Mouse (Mus musculus) v-Abl transformed pro-B cells (cell line): ENCODE data around the gene Trp53rka.
"Not testable (repeated sequence)": the region's sequence is repeated elsewhere in the genome, so short reads cannot be mapped to it uniquely, and the experiment has no call there.

Experiments used
- in situ Hi-C, 2 experiments: fragments of 400-800 bp; cut with MboI; formaldehyde crosslinking; loops; one replicate each; pipeline ENCODE4 v1.15.1; 2025; ENCODE audit not compliant: unreplicated experiment in 2 of 2

The Trp53rka gene

DNA sequence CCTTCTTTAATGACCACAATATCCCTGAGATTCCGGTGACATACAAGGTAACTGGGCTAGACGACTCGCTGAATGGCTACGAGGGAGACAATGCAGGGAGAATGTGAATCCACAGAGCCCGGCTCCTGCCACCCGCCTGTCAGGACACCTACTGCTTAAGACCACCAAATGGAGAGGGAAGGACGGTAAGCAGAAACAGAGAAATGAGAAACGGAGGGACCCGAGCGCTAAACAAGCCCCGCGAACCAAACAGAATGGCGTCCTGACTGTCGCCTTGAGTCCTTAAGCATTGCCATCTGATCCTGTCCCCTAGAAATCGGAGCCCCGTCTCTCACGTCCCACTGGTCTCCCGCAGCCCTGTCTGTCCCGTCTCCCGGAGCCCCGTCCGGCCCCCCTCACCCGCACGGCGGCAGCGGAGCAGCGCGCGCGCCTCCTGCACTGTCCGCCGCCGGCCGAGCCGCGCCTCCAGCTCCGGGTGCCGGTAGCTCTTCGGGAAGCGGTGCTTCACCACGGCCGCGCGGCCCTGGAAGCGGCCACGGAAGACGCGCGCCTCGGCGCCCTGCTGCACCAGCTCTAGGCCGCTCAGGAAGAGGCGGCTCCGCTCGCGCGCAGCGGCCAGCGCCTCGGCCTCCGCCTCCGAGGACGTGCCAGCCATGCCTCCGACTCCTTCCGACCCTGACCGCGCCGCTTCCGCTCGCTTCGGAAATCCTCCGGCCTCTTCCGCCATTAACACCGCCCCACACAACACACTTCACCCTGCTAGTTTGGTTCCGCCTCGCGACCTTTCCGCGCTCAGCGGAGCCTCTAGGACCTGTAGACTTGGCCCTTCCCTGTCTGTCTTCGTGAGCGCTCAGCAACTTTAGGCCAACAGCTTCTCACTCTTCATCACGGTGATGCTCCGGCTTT is at the start of gene Trp53rka:
Gene Trp53rka (minus strand): TSS at position 677 of the 906 bp plus-strand sequence.
- in situ Hi-C loops, result loop anchor here in 1 of 2 experiments (25.0 kb wide), 1 partner anchor 531 kb away; the partner anchor contains the start of gene Slc12a5

DNA sequence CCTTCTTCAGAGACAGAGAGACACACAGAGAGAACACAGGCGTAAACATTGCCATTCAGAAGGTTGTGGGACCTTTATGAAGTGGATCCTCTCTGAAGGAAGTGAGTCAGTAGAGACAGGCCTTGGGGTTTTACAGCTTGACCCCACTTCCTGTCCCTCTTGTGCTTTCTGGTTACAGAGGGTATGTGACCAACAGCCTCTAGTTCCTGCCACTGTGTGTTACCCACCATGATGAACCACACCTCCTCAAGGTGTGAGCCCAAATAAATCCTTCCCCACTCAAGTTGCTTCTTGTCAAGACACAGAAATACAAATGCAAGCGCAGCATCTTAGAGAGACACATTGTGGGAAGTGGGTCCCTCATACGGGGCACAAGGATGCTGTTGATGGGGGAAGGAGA is 47.9 kb upstream of the Trp53rka start:
- in situ Hi-C loops, result loop anchor here (25.0 kb wide), 2 partner anchors 171 to 546 kb away; no protein-coding TSS in a partner anchor

DNA sequence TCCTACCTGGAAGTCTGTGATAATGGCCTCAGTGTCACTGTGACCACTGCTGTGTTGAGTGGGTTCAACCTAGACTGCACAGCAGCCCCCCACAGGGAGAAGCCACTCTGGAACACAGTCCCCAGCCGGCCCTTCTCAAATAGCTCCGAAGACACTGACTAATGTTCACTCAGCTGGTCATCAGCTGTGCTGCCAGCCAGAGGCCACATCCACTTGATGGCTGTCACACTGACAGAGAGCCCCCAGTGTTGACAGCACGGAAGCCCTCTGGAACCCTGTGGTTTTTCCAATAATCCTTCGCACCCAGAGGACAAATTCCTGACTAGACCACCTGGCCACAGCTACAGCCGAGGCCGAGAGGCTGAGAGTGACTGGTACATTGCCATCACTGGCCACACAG is 40.7 kb upstream of the Trp53rka start:
- in situ Hi-C loops, result loop anchor here (25.0 kb wide), 2 partner anchors 179 to 554 kb away; no protein-coding TSS in a partner anchor

DNA sequence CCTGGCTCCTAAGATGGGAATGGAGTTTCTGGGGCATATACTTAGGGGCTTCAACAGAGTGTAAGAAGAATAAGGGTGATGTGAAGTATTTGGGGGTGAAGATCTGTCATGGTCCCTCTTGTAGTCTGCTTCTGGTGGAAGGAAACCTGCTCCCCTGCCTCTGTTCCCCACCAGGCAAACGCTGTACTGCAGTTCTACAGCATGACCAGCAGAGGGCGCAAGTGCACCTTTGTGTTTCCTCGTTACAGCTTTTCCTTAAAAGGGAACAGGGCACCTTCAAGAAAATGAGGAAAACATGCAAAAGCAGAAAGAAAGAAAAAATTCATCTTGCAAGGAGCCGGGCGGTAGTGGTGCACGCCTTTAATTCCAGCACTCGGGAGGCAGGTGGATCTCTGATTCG is 36.0 kb upstream of the Trp53rka start:
- in situ Hi-C loops, result loop anchor here (10.0 to 25.0 kb wide), 4 partner anchors 183 to 558 kb away; no protein-coding TSS in a partner anchor

DNA sequence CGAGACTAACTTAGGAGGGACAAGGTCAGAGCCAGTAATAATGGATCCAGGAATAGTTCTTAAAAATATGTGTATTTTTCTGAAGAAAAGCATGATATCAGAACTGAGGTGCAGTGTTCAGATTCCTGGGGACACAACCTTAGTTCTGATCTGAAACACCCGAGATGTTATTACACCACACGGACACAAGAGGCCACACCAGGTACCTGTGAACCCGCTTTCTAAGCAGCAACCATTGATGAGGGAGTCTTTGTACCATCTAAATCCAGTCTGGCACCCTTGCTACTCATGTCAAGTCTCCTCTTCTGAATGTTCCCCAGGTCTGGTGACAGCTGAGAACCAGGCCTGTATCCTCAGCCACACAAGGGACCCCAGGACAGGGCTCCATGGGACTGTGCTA is 32.5 kb upstream of the Trp53rka start:
- in situ Hi-C loops, result loop anchor here (10.0 to 25.0 kb wide), 4 partner anchors 187 to 562 kb away; no protein-coding TSS in a partner anchor

DNA sequence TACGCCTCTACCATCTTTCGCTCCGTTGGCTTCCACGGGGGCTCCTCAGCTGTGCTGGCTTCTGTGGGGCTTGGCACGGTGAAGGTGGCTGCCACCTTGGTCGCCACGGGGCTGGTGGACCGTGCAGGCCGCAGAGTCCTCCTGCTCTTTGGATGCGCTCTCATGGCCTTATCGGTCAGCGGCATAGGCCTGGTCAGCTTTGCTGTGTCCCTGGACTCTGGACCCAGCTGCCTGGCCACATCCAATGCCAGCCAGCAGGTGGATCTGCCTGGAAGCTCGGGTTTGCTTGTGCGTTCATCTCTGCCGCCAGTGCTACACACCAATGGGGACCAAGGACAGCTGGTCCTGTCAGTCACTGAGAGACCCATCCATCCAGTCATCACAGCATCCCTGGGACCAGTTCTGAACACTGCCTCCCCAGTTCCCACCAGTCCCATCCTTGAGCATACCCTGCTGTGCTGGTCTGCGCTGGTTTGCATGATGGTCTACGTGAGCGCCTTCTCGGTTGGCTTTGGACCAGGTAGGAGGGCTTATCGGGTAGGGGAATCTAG is 22.1 kb upstream of the Trp53rka start:
- in situ Hi-C loops, result no loop called here

DNA sequence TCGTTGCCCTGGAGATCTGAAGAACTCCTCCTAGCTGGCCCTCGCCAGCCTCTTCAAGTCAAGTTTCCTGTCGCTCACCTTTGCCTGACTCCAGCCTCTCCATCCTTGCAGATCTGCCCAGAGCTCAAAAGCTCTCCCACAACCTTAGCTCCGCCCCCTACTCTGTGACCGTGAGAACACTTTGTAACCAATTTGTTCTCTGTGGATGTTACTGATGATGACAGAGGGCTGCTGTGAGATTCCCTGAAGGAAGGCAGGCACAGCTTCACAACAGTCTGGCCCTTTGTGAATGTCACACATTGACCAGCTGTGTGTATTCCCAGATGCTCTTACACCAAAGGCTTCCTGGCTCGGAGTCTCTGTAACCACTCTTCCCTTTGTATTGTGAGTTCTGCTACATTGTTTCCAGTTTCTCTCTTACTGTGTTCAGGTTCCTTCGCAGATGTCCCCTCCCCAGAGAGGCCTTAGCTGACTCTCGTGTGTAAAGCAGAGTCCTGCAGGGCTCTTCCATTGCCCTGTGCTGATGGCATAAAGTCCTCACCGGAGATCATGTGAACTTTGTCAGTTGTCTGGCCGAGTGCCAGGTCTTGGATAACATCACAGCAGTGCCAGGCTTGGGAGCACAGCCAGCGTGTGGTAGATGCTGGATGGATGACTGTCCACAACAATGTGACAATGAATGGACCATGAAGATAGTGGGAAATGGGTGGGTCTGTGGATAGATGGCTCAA is 19.9 kb upstream of the Trp53rka start:
- in situ Hi-C loops, result no loop called here

DNA sequence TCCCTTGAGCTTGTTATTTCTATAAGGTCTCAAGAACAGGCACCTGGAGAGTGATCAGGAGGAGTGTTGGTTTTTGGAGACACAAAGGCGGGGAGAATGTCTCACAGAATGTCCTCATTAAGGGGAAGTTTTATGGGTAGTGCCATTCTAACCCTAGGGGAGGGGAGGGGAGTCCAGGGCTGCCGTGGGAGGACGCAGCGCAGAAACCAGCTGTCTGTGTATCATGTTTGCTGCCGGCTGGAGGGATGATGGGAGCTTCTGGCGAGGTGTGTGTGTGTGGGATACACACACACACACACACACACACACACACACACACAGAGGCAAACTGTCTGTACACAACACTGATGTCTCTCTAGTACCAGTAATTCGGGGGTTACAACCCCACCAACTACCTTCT is 19.3 kb upstream of the Trp53rka start:
- in situ Hi-C loops, result no loop called here

DNA sequence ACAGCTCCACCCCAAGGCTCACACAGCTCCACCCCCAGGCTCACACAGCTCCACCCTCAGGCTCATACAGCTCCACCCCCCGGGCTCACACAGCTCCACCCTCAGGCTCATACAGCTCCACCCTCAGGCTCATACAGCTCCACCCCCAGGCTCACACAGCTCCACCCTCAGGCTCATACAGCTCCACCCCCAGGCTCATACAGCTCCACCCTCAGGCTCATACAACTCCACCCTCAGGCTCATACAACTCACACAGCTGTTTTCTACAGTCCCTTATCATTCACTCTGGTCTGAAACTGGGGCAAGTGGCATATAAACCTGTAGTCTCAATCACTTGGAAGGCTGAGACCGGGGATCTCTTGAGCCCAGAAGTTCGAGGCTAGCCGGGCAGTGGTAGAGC is 18.4 kb upstream of the Trp53rka start:
- in situ Hi-C loops, result not testable (repeated sequence)

DNA sequence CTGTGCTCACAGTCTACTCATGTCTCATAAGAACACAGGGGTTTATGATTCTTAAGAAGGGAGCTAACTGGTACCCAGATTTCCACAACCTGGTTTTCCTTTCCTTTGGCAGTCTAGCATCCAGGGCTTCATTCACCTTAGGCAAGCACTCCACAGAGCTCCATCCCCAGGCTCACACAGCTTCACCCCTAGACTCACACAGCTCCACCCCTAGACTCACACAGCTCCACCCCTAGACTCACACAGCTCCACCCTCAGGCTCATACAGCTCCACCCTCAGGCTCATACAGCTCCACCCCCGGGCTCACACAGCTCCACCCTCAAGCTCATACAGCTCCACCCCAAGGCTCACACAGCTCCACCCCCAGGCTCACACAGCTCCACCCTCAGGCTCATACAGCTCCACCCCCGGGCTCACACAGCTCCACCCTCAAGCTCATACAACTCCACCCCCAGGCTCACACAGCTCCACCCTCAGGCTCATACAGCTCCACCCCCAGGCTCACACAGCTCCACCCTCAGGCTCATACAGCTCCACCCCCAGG is 17.9 kb upstream of the Trp53rka start:
- in situ Hi-C loops, result not testable (repeated sequence)

DNA sequence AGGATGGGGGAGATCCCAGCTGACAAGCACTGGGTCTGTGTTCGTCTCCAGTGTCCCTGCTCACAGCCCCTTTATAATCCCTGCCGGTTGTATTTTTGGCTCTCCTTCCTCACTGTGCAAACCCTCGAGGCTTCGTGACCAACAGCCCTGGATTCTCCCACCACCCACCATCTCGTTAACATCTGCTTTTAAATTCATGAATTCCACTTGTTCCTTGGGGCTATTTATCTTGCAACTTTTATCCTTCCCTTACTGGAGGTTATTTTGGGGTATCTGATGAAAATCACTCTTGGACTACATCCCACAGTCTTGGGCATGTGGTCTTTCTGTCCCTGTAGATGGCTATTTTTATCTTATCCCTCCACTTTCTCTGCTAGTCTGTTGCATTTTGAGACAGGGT is 17.3 kb upstream of the Trp53rka start:
- in situ Hi-C loops, result no loop called here

DNA sequence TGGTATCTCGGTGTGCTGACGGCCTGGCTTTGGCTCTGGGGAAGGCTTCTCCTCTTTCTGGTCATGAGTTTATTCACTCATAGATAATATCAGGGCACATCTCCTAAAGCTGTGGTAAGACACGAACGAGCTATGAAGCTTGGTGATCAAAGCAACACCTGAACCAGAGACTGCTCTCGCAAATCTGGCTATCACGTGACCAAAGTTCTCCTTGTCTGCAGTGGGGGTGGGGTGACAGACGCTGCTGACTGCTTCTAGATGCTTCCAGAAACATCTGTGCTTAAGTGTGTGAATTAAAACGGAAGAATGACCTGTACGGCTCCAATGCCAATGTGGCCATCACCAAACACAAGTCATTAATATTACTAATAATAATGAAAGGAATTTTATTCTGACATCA is 16.6 kb upstream of the Trp53rka start:
- in situ Hi-C loops, result no loop called here

DNA sequence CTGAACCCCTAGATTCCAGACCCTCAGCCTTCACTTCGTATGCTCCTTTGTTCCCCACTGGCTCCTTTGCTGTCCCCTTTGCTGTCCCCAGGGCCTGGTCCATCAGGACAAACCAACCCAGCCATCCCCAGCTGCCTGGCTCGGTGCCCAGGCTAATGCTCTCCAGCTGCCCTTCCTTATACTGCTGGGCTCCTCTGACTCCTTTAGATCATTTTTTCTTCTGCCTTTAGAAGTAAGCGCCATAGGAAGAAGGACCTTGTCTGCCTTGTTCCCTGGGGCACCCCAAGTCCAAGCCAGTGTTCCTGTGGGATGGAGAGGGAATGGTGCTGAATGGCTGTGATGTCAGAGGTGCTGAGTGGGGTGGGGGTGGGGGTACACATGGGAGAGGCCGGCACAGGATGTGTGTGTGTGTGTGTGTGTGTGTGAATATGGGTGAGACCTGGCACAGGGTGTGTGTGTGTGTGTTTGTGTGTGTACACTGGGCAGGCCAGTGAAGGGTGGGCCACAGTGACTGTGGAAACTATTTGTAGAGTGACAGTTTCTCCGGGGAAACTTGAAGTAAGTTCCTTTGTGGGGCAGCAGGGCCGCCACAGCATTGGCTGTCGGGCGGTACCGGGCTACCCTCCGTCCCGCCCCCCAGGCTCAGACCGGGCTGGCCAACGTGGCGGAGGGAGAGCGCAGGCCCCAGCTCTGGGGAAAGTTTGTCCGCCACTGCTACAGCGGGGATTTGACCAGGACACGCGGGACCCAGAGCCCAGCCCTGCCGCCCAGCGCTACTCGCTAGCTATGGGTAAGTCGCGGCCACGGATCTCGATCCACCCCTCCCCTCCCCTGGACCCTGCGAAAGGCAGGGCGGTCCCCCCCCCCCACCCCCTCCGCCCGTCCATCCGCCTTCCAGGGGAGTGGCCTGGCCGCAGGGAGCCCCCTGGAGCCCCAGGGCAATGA is 10.4 kb upstream of the Trp53rka start, which contains the start of gene Slc2a10:
Gene Slc2a10 (plus strand): TSS at position 529 of the 945 bp plus-strand sequence.
- in situ Hi-C loops, result no loop called here

DNA sequence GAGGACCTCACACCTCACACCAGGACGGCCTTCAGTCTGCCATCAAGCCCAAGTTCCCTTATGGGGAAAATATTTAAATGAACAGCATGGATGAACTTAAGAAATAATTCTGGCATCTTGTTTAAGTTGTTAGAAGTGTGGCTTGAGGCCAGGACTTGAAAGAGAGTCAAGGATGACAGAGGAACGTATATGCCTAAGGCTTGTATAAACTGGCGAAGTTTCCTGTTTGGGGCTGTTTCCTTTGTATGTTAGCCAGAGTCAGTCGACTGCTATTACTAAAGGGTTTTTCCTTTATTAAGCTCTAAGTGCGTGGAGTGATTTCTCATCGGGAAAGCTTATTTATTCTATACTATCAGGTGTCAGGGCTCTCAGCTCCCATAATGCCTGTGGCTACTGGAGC is 5.7 kb upstream of the Trp53rka start:
- in situ Hi-C loops, result loop anchor here in 1 of 2 experiments (25.0 kb wide), 1 partner anchor 537 kb away; the partner anchor contains the start of gene Slc12a5

DNA sequence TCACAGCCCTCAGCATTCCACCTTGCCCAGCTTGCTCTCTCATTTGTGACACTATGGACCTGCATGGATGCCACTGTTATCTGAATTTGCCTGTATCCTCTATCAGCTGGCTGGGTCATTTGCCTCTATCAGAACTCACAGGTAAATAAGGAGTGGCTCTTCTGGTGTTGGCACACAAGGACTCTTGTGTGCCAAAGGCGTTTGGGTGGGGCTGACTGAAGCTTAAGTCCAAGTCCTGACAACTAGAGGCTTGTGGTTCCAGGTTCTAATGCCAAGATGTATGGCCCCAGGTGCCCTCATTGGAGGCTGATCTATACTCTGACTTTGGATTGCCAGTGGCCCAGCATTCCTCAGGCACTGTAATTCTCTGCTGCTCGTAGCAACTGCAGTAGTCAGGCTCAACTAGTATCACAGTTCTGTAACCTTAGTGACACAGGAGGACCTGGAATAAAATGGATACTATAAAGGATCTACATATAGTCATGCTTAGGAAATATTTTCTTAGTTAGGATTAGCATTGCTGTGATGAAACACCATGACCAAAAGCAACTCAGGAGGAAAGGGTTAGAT is 4.7 kb upstream of the Trp53rka start:
- in situ Hi-C loops, result loop anchor here in 1 of 2 experiments (25.0 kb wide), 1 partner anchor 535 kb away; the partner anchor contains the start of gene Slc12a5

DNA sequence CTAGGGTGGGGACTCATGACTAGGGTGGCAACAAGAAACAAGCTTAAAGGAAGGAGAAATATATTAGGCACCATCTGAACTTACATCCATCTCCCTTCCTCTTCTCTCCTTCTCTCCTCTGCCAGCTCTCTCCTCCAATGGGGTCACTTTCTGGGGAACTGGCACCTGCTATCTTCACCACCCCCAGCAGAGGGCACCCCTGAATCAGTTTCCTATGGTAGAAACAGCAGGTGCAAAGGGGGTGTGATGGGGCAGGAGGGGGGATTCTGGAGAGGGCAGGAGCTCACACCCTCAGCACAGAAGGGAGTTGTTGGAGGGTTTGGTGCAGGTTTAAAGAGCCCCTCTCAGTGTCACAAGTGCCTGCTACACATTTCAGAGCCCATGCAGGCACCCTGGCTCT is 3.1 kb upstream of the Trp53rka start:
- in situ Hi-C loops, result loop anchor here in 1 of 2 experiments (25.0 kb wide), 1 partner anchor 534 kb away; the partner anchor contains the start of gene Slc12a5

DNA sequence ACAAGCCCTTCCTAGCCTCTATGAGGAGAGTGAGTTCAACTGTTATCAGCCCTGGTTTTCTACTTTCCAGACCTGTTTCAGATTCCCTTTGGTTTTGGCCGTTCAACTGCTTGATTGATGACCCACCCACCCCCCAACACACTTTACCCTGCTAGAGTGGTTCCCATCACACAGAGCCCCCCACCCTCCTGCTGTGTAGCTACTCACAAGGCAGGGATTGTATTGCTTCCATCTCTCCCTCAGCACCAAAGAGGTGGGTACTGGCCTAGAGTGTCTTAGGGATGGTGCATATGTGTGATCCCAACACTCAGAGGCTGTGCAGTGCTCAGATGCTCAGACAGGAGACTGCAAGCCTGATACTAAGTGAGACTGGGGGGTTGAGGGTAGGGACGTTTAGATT is 1.4 kb upstream of the Trp53rka start:
- in situ Hi-C loops, result loop anchor here in 1 of 2 experiments (25.0 kb wide), 1 partner anchor 532 kb away; the partner anchor contains the start of gene Slc12a5

DNA sequence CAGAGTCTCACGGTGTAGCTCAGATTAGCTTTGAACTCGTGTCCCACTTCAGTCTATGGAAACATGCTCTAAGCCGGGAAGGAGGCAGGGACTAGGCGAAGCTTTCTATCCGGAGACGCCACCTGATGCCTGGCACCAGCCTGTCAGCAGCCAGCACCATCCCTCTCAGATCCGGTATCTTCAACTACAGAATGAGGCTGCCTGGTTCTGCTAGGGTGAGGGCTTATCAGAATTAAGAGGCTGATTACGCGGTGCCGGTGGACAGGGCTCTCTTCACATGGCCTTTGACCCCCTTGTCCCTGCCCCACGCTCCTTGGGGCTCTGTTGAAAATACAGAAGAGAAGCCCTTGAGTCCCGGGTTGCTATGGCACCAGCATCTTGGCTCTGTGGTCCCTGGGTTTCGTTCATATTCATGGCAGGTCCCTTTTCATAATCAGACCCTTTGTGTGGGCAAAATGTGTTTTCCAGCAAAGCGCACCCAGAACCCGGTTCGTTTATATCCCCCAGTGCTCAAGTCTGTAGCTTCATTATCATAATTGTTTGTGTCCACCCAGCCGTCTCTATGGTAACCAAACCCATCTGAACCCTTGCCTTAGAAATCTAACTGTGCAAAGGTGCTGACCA is 575 bp upstream of the Trp53rka start:
- in situ Hi-C loops, result loop anchor here in 1 of 2 experiments (25.0 kb wide), 1 partner anchor 531 kb away; the partner anchor contains the start of gene Slc12a5
